Mouse (Mus musculus): ENCODE measurements at regions not wholly inside any gene's neighbourhood (a gene's known extent, or its start where the extent isn't known, plus 50 kb on each side); places are given as distances from the start of the nearest gene placed in this dataset.

- Histone ChIP-seq H3K4me3 (ENCODE audit: low read depth, low read length) (no peak overlapping the region), H3K4me2 (ENCODE audit: low read depth, low read length) (no peak overlapping the region), H3K9ac (ENCODE audit: low read depth, low read length) (no peak overlapping the region), H3K36me3 (ENCODE audit: control insufficient read depth, insufficient read depth) (no peaks in the 10 kb centered on the region), H3K4me1 (ENCODE audit: control insufficient read depth, low read depth, low read length) (no peaks in the 10 kb centered on the region), H3K9me3 (replicated peaks; ENCODE audit: control insufficient read depth, low read length) (no peaks in the 10 kb centered on the region), H3K27me3 (ENCODE audit: control insufficient read depth, insufficient read depth, low read depth, low read length) (no peaks in the 10 kb centered on the region), H3K27ac (ENCODE audit: low read length) (no peak overlapping the region)
- no peak for ATAC-seq (ENCODE audit: low read depth)
- WGBS (ENCODE audit: insufficient replicate concordance) = 59% methylated on average over 4 of the region's 4 CpGs
These were observed 420.8 kb upstream of the Klf6 start for GRCm38 (mm10) chr13:5440454-5440853.

- no peak overlapping the region for H3K4me3 ChIP-seq (ENCODE audit: low read depth, low read length)
- 63% methylated on average over 5 of the region's 5 CpGs for WGBS (ENCODE audit: insufficient replicate concordance)
- no peaks in the 10 kb centered on the region for H3K27me3 ChIP-seq (ENCODE audit: control insufficient read depth, insufficient read depth, low read depth, low read length)
- H3K27ac ChIP-seq (ENCODE audit: low read length) = no peak overlapping the region
- H3K4me2 ChIP-seq (ENCODE audit: low read depth, low read length) = no peak overlapping the region
- H3K36me3 ChIP-seq (ENCODE audit: control insufficient read depth, insufficient read depth) = no peaks in the 10 kb centered on the region
- H3K9ac ChIP-seq (ENCODE audit: low read depth, low read length) = no peak overlapping the region
- ATAC-seq (ENCODE audit: low read depth) = no peak
- H3K4me1 ChIP-seq (ENCODE audit: control insufficient read depth, low read depth, low read length) = no peaks in the 10 kb centered on the region
- no peaks in the 10 kb centered on the region for H3K9me3 ChIP-seq (replicated peaks; ENCODE audit: control insufficient read depth, low read length)
These were observed 416.4 kb upstream of the Klf6 start for GRCm38 (mm10) chr13:5444759-5445478.

- no peak for ATAC-seq (ENCODE audit: low read depth)
These were observed 412.7 kb upstream of the Klf6 start for GRCm38 (mm10) chr13:5448601-5449000.

GRCm38 (mm10) chr13:5480779-5481178 lies 380.5 kb upstream of the Klf6 start:
- Histone ChIP-seq H3K4me1 (ENCODE audit: control insufficient read depth, low read depth, low read length) (no peaks in the 10 kb centered on the region), H3K27ac (ENCODE audit: low read length) (no peak overlapping the region), H3K4me3 (ENCODE audit: low read depth, low read length) (no peak overlapping the region), H3K9me3 (replicated peaks; ENCODE audit: control insufficient read depth, low read length) (no peaks in the 10 kb centered on the region), H3K27me3 (ENCODE audit: control insufficient read depth, insufficient read depth, low read depth, low read length) (no peaks in the 10 kb centered on the region), H3K36me3 (ENCODE audit: control insufficient read depth, insufficient read depth) (no peaks in the 10 kb centered on the region), H3K9ac (ENCODE audit: low read depth, low read length) (no peak overlapping the region), H3K4me2 (ENCODE audit: low read depth, low read length) (no peak overlapping the region)
- 63% methylated on average over 2 of the region's 2 CpGs for WGBS (ENCODE audit: insufficient replicate concordance)
- ATAC-seq (ENCODE audit: low read depth) = no peak

More at GRCm38 (mm10) chr13:5448601-5449000, 412.7 kb upstream of the Klf6 start:
- Histone ChIP-seq H3K36me3 (ENCODE audit: control insufficient read depth, insufficient read depth) (no peaks in the 10 kb centered on the region), H3K27ac (ENCODE audit: low read length) (no peak overlapping the region), H3K4me2 (ENCODE audit: low read depth, low read length) (no peak overlapping the region), H3K4me1 (ENCODE audit: control insufficient read depth, low read depth, low read length) (no peaks in the 10 kb centered on the region), H3K9me3 (replicated peaks; ENCODE audit: control insufficient read depth, low read length) (no peaks in the 10 kb centered on the region), H3K9ac (ENCODE audit: low read depth, low read length) (no peak overlapping the region), H3K27me3 (ENCODE audit: control insufficient read depth, insufficient read depth, low read depth, low read length) (no peaks in the 10 kb centered on the region), H3K4me3 (ENCODE audit: low read depth, low read length) (no peak overlapping the region)
- WGBS (ENCODE audit: insufficient replicate concordance) = 46% methylated on average over 1 of the region's 1 CpGs

GRCm38 (mm10) chr13:5492266-5492665 lies 369.0 kb upstream of the Klf6 start:
- no peak for ATAC-seq (ENCODE audit: low read depth)
- Histone ChIP-seq H3K9me3 (replicated peaks; ENCODE audit: control insufficient read depth, low read length) (no peaks in the 10 kb centered on the region), H3K27me3 (ENCODE audit: control insufficient read depth, insufficient read depth, low read depth, low read length) (no peaks in the 10 kb centered on the region), H3K4me2 (ENCODE audit: low read depth, low read length) (no peak overlapping the region), H3K9ac (ENCODE audit: low read depth, low read length) (no peak overlapping the region), H3K36me3 (ENCODE audit: control insufficient read depth, insufficient read depth) (no peaks in the 10 kb centered on the region), H3K27ac (ENCODE audit: low read length) (no peak overlapping the region), H3K4me3 (ENCODE audit: low read depth, low read length) (no peak overlapping the region), H3K4me1 (ENCODE audit: control insufficient read depth, low read depth, low read length) (no peaks in the 10 kb centered on the region)
- 35% methylated on average over 1 of the region's 1 CpGs for WGBS (ENCODE audit: insufficient replicate concordance)

GRCm38 (mm10) chr13:5497535-5497934 lies 363.7 kb upstream of the Klf6 start:
- H3K4me1 ChIP-seq (ENCODE audit: control insufficient read depth, low read depth, low read length) = no peaks in the 10 kb centered on the region
- H3K27ac ChIP-seq (ENCODE audit: low read length) = no peak overlapping the region
- H3K36me3 ChIP-seq (ENCODE audit: control insufficient read depth, insufficient read depth) = no peaks in the 10 kb centered on the region
- H3K4me2 ChIP-seq (ENCODE audit: low read depth, low read length) = no peak overlapping the region
- H3K27me3 ChIP-seq (ENCODE audit: control insufficient read depth, insufficient read depth, low read depth, low read length) = no peaks in the 10 kb centered on the region
- H3K9me3 ChIP-seq (replicated peaks; ENCODE audit: control insufficient read depth, low read length) = no peaks in the 10 kb centered on the region
- H3K4me3 ChIP-seq (ENCODE audit: low read depth, low read length) = no peak overlapping the region
- no peak overlapping the region for H3K9ac ChIP-seq (ENCODE audit: low read depth, low read length)
- ATAC-seq (ENCODE audit: low read depth) = no peak

- Histone ChIP-seq H3K4me3 (ENCODE audit: low read depth, low read length) (no peak overlapping the region), H3K27ac (ENCODE audit: low read length) (no peak overlapping the region), H3K36me3 (ENCODE audit: control insufficient read depth, insufficient read depth) (no peaks in the 10 kb centered on the region), H3K9me3 (replicated peaks; ENCODE audit: control insufficient read depth, low read length) (no peaks in the 10 kb centered on the region), H3K27me3 (ENCODE audit: control insufficient read depth, insufficient read depth, low read depth, low read length) (no peaks in the 10 kb centered on the region), H3K4me1 (ENCODE audit: control insufficient read depth, low read depth, low read length) (no peaks in the 10 kb centered on the region), H3K9ac (ENCODE audit: low read depth, low read length) (no peak overlapping the region), H3K4me2 (ENCODE audit: low read depth, low read length) (no peak overlapping the region)
- no peak for ATAC-seq (ENCODE audit: low read depth)
These were observed 349.5 kb upstream of the Klf6 start for GRCm38 (mm10) chr13:5511784-5512183.

GRCm38 (mm10) chr13:5515552-5515951 lies 345.7 kb upstream of the Klf6 start:
- Histone ChIP-seq H3K4me2 (ENCODE audit: low read depth, low read length) (no peak overlapping the region), H3K9me3 (replicated peaks; ENCODE audit: control insufficient read depth, low read length) (no peaks in the 10 kb centered on the region), H3K4me3 (ENCODE audit: low read depth, low read length) (no peak overlapping the region), H3K27ac (ENCODE audit: low read length) (no peak overlapping the region), H3K36me3 (ENCODE audit: control insufficient read depth, insufficient read depth) (no peaks in the 10 kb centered on the region), H3K9ac (ENCODE audit: low read depth, low read length) (no peak overlapping the region), H3K4me1 (ENCODE audit: control insufficient read depth, low read depth, low read length) (no peaks in the 10 kb centered on the region), H3K27me3 (ENCODE audit: control insufficient read depth, insufficient read depth, low read depth, low read length) (no peaks in the 10 kb centered on the region)
- 45% methylated on average over 2 of the region's 2 CpGs for WGBS (ENCODE audit: insufficient replicate concordance)
- ATAC-seq (ENCODE audit: low read depth) = no peak

- Histone ChIP-seq H3K27ac (ENCODE audit: low read length) (no peak overlapping the region), H3K4me2 (ENCODE audit: low read depth, low read length) (no peak overlapping the region), H3K9me3 (replicated peaks; ENCODE audit: control insufficient read depth, low read length) (no peaks in the 10 kb centered on the region), H3K9ac (ENCODE audit: low read depth, low read length) (no peak overlapping the region), H3K36me3 (ENCODE audit: control insufficient read depth, insufficient read depth) (no peaks in the 10 kb centered on the region), H3K4me1 (ENCODE audit: control insufficient read depth, low read depth, low read length) (no peaks in the 10 kb centered on the region), H3K4me3 (ENCODE audit: low read depth, low read length) (no peak overlapping the region), H3K27me3 (ENCODE audit: control insufficient read depth, insufficient read depth, low read depth, low read length) (no peaks in the 10 kb centered on the region)
- ATAC-seq (ENCODE audit: low read depth) = no peak
- 76% methylated on average over 2 of the region's 2 CpGs for WGBS (ENCODE audit: insufficient replicate concordance)
These were observed 345.2 kb upstream of the Klf6 start for GRCm38 (mm10) chr13:5516088-5516487.

Data from liver, embryonic 16.5 days (tissue).